ENCODE assay signal across 8 mouse cellular contexts in genomic region chr11:69258287-69258686, GRCm38 (mm10). TPM values are rescaled to one million over a fixed set of nuclear protein-coding genes. Genes with fewer than 3 reads are reported as not detected.
DNase-seq lines count a peak whose midpoint lies in the region; ATAC-seq and TF ChIP-seq lines count a peak whose summit lies in the region.

No protein-coding gene starts in this region.

- H3K36me3 ChIP-seq in ES-E14 (ENCODE audit: control insufficient read depth, insufficient read depth, low read length, poor library complexity, severe bottlenecking) = no peaks in the 10 kb centered on the region
- no peaks in the 10 kb centered on the region for H3K36me3 ChIP-seq in liver, embryonic 13.5 days

- no peak for ATAC-seq in liver, embryonic 13.5 days (ENCODE audit: low read depth)

- H3K4me1 ChIP-seq in ES-E14 (ENCODE audit: control insufficient read depth in 2 of 2, insufficient read depth in 2 of 2, low read length in 2 of 2, poor library complexity in 1 of 2) = no peaks in the 10 kb centered on the region; a peak in 1 of 4 replicates
- H3K4me1 ChIP-seq in liver, embryonic 13.5 days (replicated peaks) = peaks cover 7% of the 10 kb centered on the region

- H3K9ac ChIP-seq in ES-E14 (ENCODE audit: insufficient read depth, low read depth, low read length, poor library complexity, severe bottlenecking) = no peak overlapping the region
- H3K9ac ChIP-seq in liver, embryonic 13.5 days = no peak overlapping the region

- no peaks in the 10 kb centered on the region for H3K9me3 ChIP-seq in ES-E14 (ENCODE audit: control insufficient read depth, insufficient read depth, low read depth, low read length)
- no peaks in the 10 kb centered on the region for H3K9me3 ChIP-seq in liver, embryonic 13.5 days (replicated peaks)

- no peak overlapping the region for H3K4me3 ChIP-seq in ES-E14 (ENCODE audit: insufficient read depth in 1 of 2, low read depth in 1 of 2, low read length in 2 of 2, poor library complexity in 1 of 2, severe bottlenecking in 1 of 2)
- H3K4me3 ChIP-seq in liver, embryonic 13.5 days (replicated peaks) = no peak overlapping the region

- no peak overlapping the region for H3K4me2 ChIP-seq in liver, embryonic 13.5 days

- in situ Hi-C loops in ES-E14 (cut with MboI; ENCODE audit: low sequenced_read_pairs in 2 of 2, unreplicated experiment in 2 of 2) = loop anchor here in 1 of 2 experiments (5.0 kb wide), 1 partner anchor 259 kb away; no protein-coding TSS in a partner anchor

- WGBS in liver, embryonic 13.5 days (ENCODE audit: insufficient replicate concordance) = 45% methylated on average over 5 of the region's 5 CpGs

- peaks cover 8% of the 10 kb centered on the region; the same call in 1 of the 2 replicates for H3K27me3 ChIP-seq in liver, embryonic 13.5 days

- DNase-seq in kidney, adult 18-20 months = peak; percentile 37
- no peak for DNase-seq in kidney, adult 8-10 months
- peak; percentile 76 for DNase-seq in ES-E14 (ENCODE audit: low read depth, low spot score)
- DNase-seq in cerebellum, adult 9-11 months = peak; percentile 51
- peak; percentile 39 to 51 for DNase-seq in heart, postnatal 36 days
- DNase-seq in liver, embryonic 13.5 days = peak; percentile 59
- peak; percentile 75 for DNase-seq in retina, embryonic 14.5 days (ENCODE audit: low spot score)
- DNase-seq in ovary, postnatal 10 days (ENCODE audit: low spot score) = no peak

- no peak overlapping the region for H3K27ac ChIP-seq in ES-E14 (ENCODE audit: insufficient read depth, low read depth, low read length, poor library complexity, severe bottlenecking)
- no peak overlapping the region for H3K27ac ChIP-seq in liver, embryonic 13.5 days

- intact Hi-C loops in heart, postnatal 36 days (cut with DNase I) = no loop called here

TF ChIP-seq in ES-E14, 5 proteins besides CTCF, POLR2A, EP300 and RAD21:
- no peak for TF ChIP-seq CHD2 (IDR thresholded peaks at IDR 0.05; ENCODE audit: low read depth, low read length)
- TF ChIP-seq MAFK (IDR thresholded peaks at IDR 0.05; ENCODE audit: insufficient read depth, low read depth, low read length) = no peak
TF ChIP-seq in ES-E14: peak in this region for 0.

RNA-seq across cellular contexts. Expression of gene Gucy2e, which starts 21.5 kb away (rescaled TPM):
- 0.05 and 0.09 TPM in 2 replicates for total RNA-seq in ES-E14 (2012; rRNA removed)
- total RNA-seq in heart, postnatal 36 days (2021) = 1 to 10 TPM; 1.5 to 1.7 TPM
- not detected in 2 replicates for polyA plus RNA-seq in liver, embryonic 13.5 days (2015; fragmentation: Nextera tagmentation; extraction: Ambion mirVana)

Comparison
In these comparisons a context has a peak if more than half of its experiments do, and no peak if none do; other contexts are left out.
1. DNase-seq: peak in kidney, adult 18-20 months (single experiment), ES-E14 (single experiment), cerebellum, adult 9-11 months (single experiment), heart, postnatal 36 days (2 of 2), liver, embryonic 13.5 days (single experiment) and retina, embryonic 14.5 days (single experiment); none in kidney, adult 8-10 months (0 of 2) and ovary, postnatal 10 days (single experiment).